Mouse (Mus musculus) lung, postnatal 0 days (tissue): ENCODE measurements at regions not wholly inside any gene's neighbourhood (a gene's known extent, or its start where the extent isn't known, plus 50 kb on each side); places are given as distances from the start of the nearest gene placed in this dataset.

Experiments
- CTCF ChIP-seq: IDR thresholded peaks from 2 replicates; pipeline ENCODE4 v1.5.1; 2016; ENCODE audit warnings: antibody characterized with exemption, mild to moderate bottlenecking
- EP300 ChIP-seq: IDR thresholded peaks from 2 replicates; pipeline ENCODE4 v1.6.1; 2016; ENCODE audit warnings: antibody characterized with exemption, mild to moderate bottlenecking, control low read depth

DNA sequence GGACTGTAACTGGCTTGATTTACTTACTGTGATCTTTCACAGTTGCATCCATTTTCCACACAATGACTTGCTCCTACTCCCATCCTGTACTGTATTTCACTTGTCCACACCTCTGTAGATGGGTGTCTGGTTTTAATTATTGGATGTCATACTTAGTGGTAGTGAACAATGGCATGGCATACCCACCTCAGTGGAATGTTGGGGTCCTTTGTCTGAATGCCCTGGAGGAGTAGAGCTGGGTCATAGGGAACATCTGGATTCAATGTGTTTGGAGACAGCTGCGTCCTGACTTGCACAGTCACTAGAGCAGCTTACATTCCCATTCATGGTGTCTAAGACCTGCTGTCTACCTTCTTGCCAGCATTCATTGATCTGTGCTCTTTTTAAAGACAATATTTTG is 91.5 kb upstream of the Pwp1 start:
- TF ChIP-seq CTCF (no peak), EP300 (no peak)
